Mouse (Mus musculus) telencephalon, adult 2 months (tissue): ENCODE measurements at regions not wholly inside any gene's neighbourhood (a gene's known extent, or its start where the extent isn't known, plus 50 kb on each side); places are given as distances from the start of the nearest gene placed in this dataset.

Experiments
- DNase-seq: peaks from one replicate; pipeline ENCODE4 v3.0.0-alpha.2; 2011; ENCODE audit warnings: low read depth, low spot score

DNA sequence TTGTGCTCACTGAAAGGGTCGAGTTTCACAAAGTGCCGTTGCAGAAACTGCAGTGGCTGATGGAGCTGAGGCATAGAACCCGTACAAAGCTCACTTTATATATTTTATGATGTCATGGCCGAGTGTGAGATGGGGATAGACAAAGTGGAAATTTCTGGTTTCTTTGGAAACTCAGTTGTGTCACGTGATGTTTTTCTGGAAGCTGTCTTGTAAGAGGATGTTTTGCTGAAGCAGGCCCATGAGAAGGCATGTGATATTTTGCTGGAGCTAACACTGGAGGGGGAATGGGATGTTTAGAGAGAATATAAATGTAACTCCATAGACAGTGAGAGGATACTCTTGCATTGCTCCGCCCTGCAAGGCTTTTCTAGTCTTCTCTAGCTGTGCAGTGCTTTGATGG, 311.7 kb downstream of the Tmem132b start:
- no peak for DNase-seq

DNA sequence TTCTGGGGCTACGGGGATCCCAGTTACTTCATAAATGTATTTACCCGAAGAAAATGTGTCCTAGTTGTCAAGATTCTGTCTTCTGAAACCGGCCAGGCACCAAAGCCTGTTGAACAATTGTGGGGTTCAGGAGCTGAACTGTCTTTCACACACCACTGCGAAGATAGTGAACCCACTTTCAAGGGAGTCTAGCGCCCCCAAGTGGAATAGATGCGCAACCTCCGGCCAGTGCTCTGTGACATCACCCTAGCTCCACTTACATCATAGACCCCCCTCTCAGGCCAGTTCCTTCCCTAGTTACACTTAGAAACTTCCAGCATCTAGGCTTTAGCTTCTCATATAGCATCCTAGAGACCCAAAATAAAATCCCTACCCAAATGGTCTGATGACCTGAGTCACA, 318.1 kb downstream of the Tmem132b start:
- DNase-seq = no peak

DNA sequence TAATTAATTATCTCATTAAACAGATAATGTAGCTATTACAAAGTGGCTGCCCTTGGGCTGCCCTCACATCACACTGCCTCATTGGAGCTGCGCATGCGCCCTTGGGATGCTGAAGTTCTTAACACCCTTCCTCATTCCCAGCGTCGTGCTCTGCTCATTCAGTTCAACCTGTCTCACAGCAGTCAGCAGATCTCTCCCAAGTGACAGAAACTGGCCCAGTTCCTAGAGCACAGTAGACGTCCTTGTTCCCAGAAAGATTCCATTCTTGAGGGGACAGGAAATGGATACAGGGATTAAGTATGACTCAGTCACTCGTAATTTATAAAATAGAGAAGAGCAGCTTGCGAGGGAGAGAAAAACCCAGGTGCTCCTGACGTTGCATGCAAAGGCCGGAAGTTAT, 344.7 kb downstream of the Tmem132b start:
- no peak for DNase-seq

DNA sequence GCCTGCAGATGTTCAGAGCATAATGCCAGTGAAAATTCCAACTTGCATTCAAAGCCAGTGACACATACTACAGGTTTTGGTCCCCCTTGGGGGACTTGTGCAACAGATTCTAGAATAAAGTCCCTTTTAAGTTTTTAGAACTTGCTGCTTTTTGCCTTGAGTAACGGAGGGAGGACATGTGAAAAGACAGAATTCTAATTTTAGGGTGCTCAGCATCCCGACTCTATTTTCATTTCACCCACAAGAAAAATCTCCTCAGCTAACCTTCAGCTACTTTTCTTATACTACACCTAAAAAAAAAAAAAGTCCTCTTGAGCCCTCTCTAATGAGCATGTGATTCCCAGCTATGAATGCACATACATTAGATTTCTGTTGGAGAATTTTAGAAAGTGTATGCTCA, 357.3 kb downstream of the Tmem132b start:
- DNase-seq = peak; percentile 74

DNA sequence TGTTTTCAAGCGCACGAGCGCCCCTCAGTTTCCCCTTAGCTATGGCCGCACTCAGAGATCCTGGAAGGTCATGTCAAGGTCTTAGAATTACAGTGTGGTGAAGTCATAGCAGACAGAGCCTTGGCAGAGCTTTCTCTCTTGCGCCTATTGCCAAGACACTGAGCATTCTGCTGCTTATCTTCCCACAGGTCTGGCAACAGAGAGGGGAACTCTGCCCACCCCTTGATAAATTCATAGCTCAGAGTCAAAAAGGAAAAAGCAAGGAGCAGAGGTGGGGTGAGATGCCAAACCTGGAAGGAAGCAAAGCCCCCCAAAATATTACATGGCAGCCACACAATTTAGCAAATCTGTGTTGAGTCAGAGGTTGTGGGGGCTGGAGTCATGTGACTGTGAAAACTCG, 362.3 kb downstream of the Tmem132b start:
- DNase-seq = no peak

DNA sequence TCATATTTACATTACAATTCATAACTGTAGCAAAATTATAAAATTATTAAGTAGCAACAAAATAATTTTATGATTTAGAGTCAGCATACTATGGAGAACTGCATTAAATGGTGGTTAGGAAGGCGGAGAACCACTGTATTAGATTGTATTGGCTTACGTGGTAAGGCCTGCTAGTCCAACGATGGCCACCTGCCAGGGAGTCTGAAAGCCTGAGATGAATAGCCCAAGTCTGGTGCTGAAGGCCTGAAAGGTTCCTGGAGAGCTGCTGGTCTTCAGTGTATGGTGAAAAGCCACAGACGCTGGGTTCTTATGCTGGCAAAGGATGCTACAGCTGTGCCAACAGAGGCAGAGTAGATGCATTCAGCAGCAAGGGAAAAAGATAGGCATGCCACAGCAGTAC, 370.5 kb downstream of the Tmem132b start:
- no peak for DNase-seq

DNA sequence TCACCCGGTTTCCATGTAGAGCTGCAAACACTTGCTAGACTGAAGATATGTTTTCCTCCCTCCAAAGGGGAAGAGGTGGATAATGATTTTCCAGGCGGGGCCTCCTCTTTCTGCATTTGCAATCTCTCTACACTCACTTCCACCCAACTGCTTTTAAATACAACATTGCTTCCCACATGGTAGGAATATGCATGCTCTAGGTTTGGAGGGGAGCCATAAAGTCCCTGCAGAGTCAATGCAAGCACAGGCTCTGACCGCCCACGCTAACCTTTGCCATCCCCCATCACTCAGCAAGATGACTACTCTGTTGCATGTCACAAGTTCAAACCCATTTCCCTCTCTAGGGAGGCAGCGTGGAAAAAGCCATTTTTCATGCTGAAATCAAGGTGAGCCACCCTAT, 372.9 kb downstream of the Tmem132b start:
- no peak for DNase-seq

DNA sequence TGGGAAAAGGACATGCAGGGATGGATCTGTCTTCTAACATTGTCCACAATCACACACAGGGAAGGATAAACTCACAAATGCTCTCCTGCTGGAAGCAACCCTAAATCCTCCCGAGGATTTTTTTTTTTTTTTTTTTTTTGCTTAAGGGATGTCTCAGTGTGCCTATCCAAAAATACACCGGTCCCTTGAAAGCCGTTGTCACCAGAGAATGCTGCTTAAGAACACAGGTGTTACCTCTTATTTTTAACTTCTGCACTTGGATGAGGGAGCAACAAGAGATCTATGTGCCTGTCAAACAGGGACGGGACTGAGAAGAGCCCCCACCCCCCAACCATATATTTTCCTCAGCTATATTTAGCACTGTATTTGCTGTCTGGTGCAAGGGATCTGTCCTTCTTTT, 375.8 kb downstream of the Tmem132b start:
- DNase-seq = no peak

DNA sequence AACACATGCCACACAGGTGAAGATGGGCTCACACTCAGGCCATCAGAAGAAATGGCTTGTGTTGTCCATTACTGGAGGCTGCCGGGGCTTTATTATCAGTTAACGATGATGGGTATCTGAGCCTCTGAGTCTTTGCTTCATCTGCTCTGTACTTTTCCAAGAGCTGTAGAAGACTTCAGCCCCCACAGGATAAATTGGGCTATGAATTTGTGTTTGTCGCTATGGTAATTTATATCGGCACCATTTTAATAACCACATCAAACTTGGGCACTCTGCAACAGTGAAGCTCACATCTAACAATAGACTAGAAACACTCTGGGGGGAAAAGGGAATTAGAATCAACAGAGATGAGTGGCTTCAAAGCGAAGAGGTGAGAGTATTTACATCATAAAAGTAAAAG, 376.3 kb downstream of the Tmem132b start:
- no peak for DNase-seq

DNA sequence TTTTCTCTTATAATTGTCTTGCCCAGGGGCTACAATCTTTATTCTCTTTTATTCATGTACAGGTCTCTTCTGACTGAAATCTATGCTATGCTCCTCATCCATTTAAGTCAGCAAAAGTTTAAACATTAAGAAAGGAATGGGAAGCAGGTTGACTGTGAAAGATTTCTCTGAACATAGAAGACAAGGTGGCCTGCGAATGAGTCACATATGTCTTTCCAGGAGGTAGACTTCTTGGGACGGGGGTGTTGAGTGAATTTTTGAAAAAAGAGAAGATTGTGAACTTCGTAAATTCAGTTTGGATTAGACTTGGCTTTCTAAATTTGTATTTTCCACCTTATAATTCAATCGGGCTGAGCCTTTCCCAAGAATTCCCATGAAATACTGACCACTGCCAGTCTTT, 384.3 kb downstream of the Tmem132b start:
- DNase-seq = no peak

DNA sequence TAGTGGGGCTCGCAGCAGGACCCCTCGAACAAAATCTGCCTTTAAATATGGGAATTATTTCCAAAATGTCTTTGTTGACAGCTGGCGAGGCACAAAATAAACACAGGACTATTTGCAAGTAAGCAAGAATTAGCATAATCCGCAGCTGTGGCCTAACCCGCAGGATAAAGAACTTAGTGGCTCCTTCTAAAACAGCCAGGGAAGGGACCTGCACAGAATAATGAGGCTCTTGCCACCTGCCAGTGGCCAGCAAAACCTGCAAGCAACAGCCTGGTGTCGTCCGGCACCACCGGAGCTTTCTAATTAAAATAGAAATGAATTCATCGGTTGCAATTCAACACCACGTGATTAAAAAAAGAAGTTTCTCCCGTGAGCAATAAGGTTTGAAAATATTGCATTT, 389.4 kb downstream of the Tmem132b start:
- DNase-seq = no peak

DNA sequence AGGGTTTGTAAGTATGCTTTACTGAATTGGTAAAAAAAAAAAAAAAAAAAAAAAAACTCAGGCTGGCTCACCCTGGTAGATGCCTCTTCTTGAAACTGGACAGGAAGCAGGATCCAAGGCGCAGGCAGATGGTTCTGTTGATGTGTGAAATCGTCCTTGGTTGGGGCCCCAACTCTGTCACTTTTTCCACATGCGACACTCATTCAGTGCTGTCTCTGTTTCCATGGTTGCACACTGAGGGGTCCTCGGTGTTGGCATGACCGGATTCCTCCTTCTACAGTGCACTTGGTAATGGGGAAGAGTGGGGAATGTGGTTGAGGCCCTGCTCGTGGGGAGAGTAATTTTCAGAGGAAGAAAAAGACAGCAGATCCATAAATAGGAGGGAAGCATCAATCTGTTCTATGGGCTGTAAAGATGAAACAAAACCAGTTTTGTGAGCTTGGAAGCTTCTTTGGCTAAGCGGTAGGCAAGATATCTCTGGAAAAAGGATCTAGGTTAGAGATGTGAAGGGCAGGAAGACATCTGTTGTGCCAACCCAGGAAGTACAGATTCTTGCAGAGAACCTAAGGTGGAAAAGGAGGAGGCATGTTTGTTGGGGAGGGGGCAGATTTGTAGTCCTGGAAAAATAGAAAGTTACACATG, 394.4 kb downstream of the Tmem132b start:
- no peak for DNase-seq

- DNase-seq = peak; percentile 81
Observed at GRCm38 (mm10) chr5:125931502-125931901, 399.9 kb downstream of the Tmem132b start.

- DNase-seq = no peak
Observed at GRCm38 (mm10) chr5:125939416-125939815, 407.8 kb downstream of the Tmem132b start.

- no peak for DNase-seq
Observed at GRCm38 (mm10) chr5:125946729-125947128, 415.2 kb downstream of the Tmem132b start.

- no peak for DNase-seq
Observed at GRCm38 (mm10) chr5:125951641-125952040, 420.1 kb downstream of the Tmem132b start.

GRCm38 (mm10) chr5:125964039-125964438, 432.5 kb downstream of the Tmem132b start:
- no peak for DNase-seq

- no peak for DNase-seq
Observed at GRCm38 (mm10) chr5:125968151-125968550, 436.6 kb downstream of the Tmem132b start.

DNA sequence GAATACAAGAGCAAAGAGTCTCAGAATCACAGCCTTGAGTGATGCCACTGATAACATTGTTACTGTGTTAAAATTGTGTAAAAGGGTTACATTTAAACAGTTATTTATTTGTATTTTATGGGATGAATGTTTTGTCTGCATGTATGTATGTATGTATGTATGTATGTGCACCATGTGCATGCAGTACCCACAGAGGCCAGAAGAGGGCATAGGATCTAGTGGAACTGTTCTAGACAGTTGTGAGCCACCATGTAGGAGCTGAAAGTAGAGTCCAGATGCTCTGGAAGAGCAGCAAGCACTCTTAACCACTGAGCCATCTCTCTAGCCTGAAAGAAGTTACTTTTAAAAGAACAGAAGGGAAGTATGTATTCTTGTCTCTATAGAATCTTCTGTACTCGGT, 442.5 kb downstream of the Tmem132b start:
- no peak for DNase-seq

GRCm38 (mm10) chr5:125979801-125980200, 448.2 kb downstream of the Tmem132b start:
- DNase-seq = peak; percentile 15

DNA sequence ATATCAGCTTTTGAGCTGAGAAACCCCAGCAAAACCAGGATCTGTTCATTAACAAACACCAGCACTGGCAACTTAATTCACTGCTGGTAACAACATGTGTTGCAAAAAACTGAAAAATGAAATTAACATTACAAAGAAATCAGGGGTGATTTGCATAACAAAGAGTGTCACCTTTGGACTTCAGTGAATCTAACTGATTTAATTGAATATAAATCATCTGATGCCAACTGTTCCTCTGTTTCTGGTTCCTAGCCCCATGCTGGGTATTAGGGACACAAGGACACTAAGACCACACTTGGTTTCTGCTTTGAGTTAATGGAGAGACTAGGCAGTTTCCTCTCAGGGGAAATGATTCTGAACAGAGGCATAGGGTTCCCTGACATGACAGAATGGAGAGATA, 453.8 kb downstream of the Tmem132b start:
- no peak for DNase-seq

DNA sequence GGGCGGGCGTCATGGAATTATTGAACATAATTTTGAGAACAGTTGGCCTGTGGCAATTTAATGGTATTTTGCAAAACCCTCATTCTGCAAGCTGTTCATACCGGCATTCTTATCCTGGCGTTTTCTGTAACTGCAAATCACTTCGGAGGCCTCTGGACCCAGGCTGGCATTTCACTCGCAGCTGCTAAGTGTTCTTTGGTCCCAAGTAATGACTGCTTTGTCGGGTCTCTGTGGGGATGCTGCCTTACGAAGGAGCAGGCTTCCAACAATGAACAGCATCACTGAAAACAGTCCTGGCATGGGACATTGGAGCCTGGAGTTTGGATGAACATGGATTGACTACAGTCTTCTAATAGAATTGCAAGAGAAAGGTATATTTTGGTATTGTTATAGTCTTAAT, 465.6 kb downstream of the Tmem132b start:
- no peak for DNase-seq

GRCm38 (mm10) chr5:126007871-126008270, 476.3 kb downstream of the Tmem132b start:
- peak; percentile 67 for DNase-seq

DNA sequence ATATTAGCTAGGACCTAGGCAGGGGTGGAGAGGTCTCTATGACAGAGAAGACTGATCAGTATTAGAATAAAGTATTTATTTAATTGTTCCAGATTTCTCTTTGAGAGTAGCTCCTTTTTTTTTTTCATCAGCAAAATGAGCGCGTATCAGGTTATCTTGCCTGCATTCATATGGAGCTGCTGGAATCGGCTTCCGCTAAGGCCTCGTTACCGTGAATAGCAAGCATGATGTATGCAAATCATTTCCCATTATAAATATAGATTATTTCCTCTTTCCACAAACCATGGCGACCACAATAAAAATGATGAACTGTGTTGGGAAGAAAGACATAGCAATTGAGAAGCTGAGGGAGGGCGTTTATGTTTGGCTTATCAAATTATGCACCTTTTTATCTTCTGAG, 476.7 kb downstream of the Tmem132b start:
- no peak for DNase-seq
